Mouse (Mus musculus) embryonic facial prominence, embryonic 11.5 days (tissue): ENCODE data around the gene Ephb2. TPM values are rescaled to one million over a fixed set of nuclear protein-coding genes. Genes with fewer than 3 reads are reported as not detected.

Experiments
- ATAC-seq: fragments of 200-750 bp; cut with Nextera tagmentation; replicated peaks from 2 replicates; pipeline ENCODE4 v1.8.0; 2017; ENCODE audit warnings: low read depth; ENCODE audit not compliant: insufficient number of reproducible peaks, low FRiP score, low TSS enrichment
- DNase-seq: peaks from one replicate; pipeline ENCODE4 v3.0.0-alpha.2; 2015; ENCODE audit warnings: low spot score
- H3K27ac ChIP-seq: fragments of 300-500 bp; sonication (generic); replicated peaks from 2 replicates; pipeline ENCODE4 v1.5.1; 2014; ENCODE audit warnings: mild to moderate bottlenecking, low read depth, low read length, control low read depth
- H3K27me3 ChIP-seq: fragments of 300-500 bp; sonication (generic); 2 replicates; pipeline ENCODE4 v1.6.1; 2014; ENCODE audit warnings: mild to moderate bottlenecking, low read length, moderate library complexity, mixed read lengths; ENCODE audit not compliant: control insufficient read depth, insufficient read depth
- H3K36me3 ChIP-seq: fragments of 300-500 bp; sonication (generic); replicated peaks from 2 replicates; pipeline ENCODE4 v1.6.1; 2014; ENCODE audit warnings: low read depth, mild to moderate bottlenecking, low read length, moderate library complexity, mixed read lengths; ENCODE audit not compliant: control insufficient read depth, insufficient read depth
- H3K4me1 ChIP-seq: fragments of 300-500 bp; sonication (generic); 2 replicates; pipeline ENCODE4 v1.6.1; 2014; ENCODE audit warnings: low read length, mixed read lengths; ENCODE audit not compliant: control insufficient read depth, insufficient read depth
- H3K4me2 ChIP-seq: fragments of 300-500 bp; sonication (generic); 2 replicates; pipeline ENCODE4 v1.6.1; 2014; ENCODE audit warnings: low read depth, mild to moderate bottlenecking, control low read depth, low read length, moderate library complexity
- H3K4me3 ChIP-seq: fragments of 300-500 bp; sonication (generic); 2 replicates; pipeline ENCODE4 v1.5.1; 2014; ENCODE audit warnings: low read depth, low read length, control low read depth
- H3K9ac ChIP-seq: fragments of 300-500 bp; sonication (generic); replicated peaks from 2 replicates; pipeline ENCODE4 v1.6.1; 2014; ENCODE audit warnings: mild to moderate bottlenecking, control low read depth, low read length
- H3K9me3 ChIP-seq: fragments of 300-500 bp; sonication (generic); replicated peaks from 2 replicates; pipeline ENCODE4 v1.6.1; 2016; ENCODE audit warnings: mild to moderate bottlenecking, low read length, inconsistent platforms, mixed read lengths; ENCODE audit not compliant: control insufficient read depth
- WGBS: fragments of 180-500 bp; shearing (Covaris S2); extraction: QIAGEN DNeasy Blood & Tissue Kit; methylation state at CpG from one replicate; pipeline ENCODE4 v1.1.7; 2014; 5-methylcytosine and 5-hydroxymethylcytosine counted together
- polyA plus RNA-seq: library from polyadenylated mRNA; unstranded; fragments of >200 nt; fragmentation: Nextera tagmentation; extraction: Ambion mirVana; gene quantifications from 2 replicates; pipeline ENCODE4 v1.2.1, GENCODE M21; 2014

The Ephb2 gene
- polyA plus RNA-seq, 1 experiment from 2014 or later, result 11.7 TPM

GRCm38 (mm10) chr4:136806254-136806653 lies 29.5 kb downstream of the Ephb2 start:
- H3K4me2 ChIP-seq, result no peak overlapping the region
- ATAC-seq, result no peak
- DNase-seq, result no peak
- H3K27me3 ChIP-seq, result no peaks in the 10 kb centered on the region
- 71% methylated on average over 10 of the region's 10 CpGs for WGBS
- H3K4me1 ChIP-seq, result peaks cover 13% of the 10 kb centered on the region
- no peak overlapping the region for H3K9ac ChIP-seq
- no peaks in the 10 kb centered on the region for H3K9me3 ChIP-seq
- no peaks in the 10 kb centered on the region for H3K36me3 ChIP-seq
- H3K4me3 ChIP-seq, result no peak overlapping the region
- H3K27ac ChIP-seq, result no peak overlapping the region

GRCm38 (mm10) chr4:136804343-136804742 lies 31.4 kb downstream of the Ephb2 start:
- H3K4me2 ChIP-seq, result no peak overlapping the region
- no peak overlapping the region for H3K4me3 ChIP-seq
- H3K36me3 ChIP-seq, result no peaks in the 10 kb centered on the region
- H3K27me3 ChIP-seq, result no peaks in the 10 kb centered on the region
- peaks cover 22% of the 10 kb centered on the region for H3K4me1 ChIP-seq
- WGBS, result 87% methylated on average over 6 of the region's 6 CpGs
- no peak overlapping the region for H3K9ac ChIP-seq
- no peak overlapping the region for H3K27ac ChIP-seq
- H3K9me3 ChIP-seq, result no peaks in the 10 kb centered on the region
- ATAC-seq, result no peak
- no peak for DNase-seq

GRCm38 (mm10) chr4:136802446-136802845 lies 33.3 kb downstream of the Ephb2 start:
- H3K9ac ChIP-seq, result no peak overlapping the region
- 51% methylated on average over 12 of the region's 12 CpGs for WGBS
- ATAC-seq (no peak), DNase-seq (no peak)
- H3K36me3 ChIP-seq, result no peaks in the 10 kb centered on the region
- H3K27me3 ChIP-seq, result no peaks in the 10 kb centered on the region
- H3K4me1 ChIP-seq, result peaks cover 16% of the 10 kb centered on the region
- H3K4me3 ChIP-seq, result no peak overlapping the region
- no peak overlapping the region for H3K4me2 ChIP-seq
- no peak overlapping the region for H3K27ac ChIP-seq
- no peaks in the 10 kb centered on the region for H3K9me3 ChIP-seq

- DNase-seq (no peak), ATAC-seq (no peak)
- Histone ChIP-seq H3K4me3 (no peak overlapping the region), H3K27ac (no peak overlapping the region), H3K9me3 (no peaks in the 10 kb centered on the region), H3K4me1 (peaks cover 13% of the 10 kb centered on the region), H3K27me3 (no peaks in the 10 kb centered on the region), H3K36me3 (no peaks in the 10 kb centered on the region), H3K9ac (no peak overlapping the region), H3K4me2 (no peak overlapping the region)
- 81% methylated on average over 5 of the region's 5 CpGs for WGBS
Measured at GRCm38 (mm10) chr4:136801944-136802343, 33.8 kb downstream of the Ephb2 start.

- WGBS, result 95% methylated on average over 8 of the region's 8 CpGs
- no peak for DNase-seq
- H3K9ac ChIP-seq, result no peak overlapping the region
Measured at GRCm38 (mm10) chr4:136801463-136801862, 34.3 kb downstream of the Ephb2 start.

GRCm38 (mm10) chr4:136800366-136800765 lies 35.4 kb downstream of the Ephb2 start:
- H3K9ac ChIP-seq, result no peak overlapping the region
- 17% methylated on average over 14 of the region's 14 CpGs for WGBS
- H3K4me3 ChIP-seq, result no peak overlapping the region
- no peaks in the 10 kb centered on the region for H3K9me3 ChIP-seq
- peaks cover 12% of the 10 kb centered on the region for H3K4me1 ChIP-seq
- H3K27ac ChIP-seq, result no peak overlapping the region
- H3K27me3 ChIP-seq, result no peaks in the 10 kb centered on the region
- no peak overlapping the region; the same call in 1 of the 2 replicates for H3K4me2 ChIP-seq
- ATAC-seq, result no peak
- no peaks in the 10 kb centered on the region for H3K36me3 ChIP-seq
- peak; percentile 65 for DNase-seq

More at GRCm38 (mm10) chr4:136801463-136801862, 34.3 kb downstream of the Ephb2 start:
- Histone ChIP-seq H3K4me1 (peaks cover 12% of the 10 kb centered on the region), H3K27ac (no peak overlapping the region), H3K4me3 (no peak overlapping the region), H3K27me3 (no peaks in the 10 kb centered on the region), H3K36me3 (no peaks in the 10 kb centered on the region), H3K9me3 (no peaks in the 10 kb centered on the region), H3K4me2 (no peak overlapping the region)
- no peak for ATAC-seq

GRCm38 (mm10) chr4:136797677-136798569 lies 37.9 kb downstream of the Ephb2 start:
- 67% methylated on average over 23 of the region's 23 CpGs for WGBS
- ATAC-seq (no peak), DNase-seq (no peak)
- H3K27me3 ChIP-seq, result no peaks in the 10 kb centered on the region
- H3K4me1 ChIP-seq, result peaks cover 12% of the 10 kb centered on the region
- H3K4me2 ChIP-seq, result no peak overlapping the region
- no peak overlapping the region for H3K4me3 ChIP-seq
- no peak overlapping the region for H3K27ac ChIP-seq
- no peak overlapping the region for H3K9ac ChIP-seq
- H3K9me3 ChIP-seq, result no peaks in the 10 kb centered on the region
- no peaks in the 10 kb centered on the region for H3K36me3 ChIP-seq

GRCm38 (mm10) chr4:136793320-136793719 lies 42.5 kb downstream of the Ephb2 start:
- no peak overlapping the region for H3K27ac ChIP-seq
- H3K9ac ChIP-seq, result no peak overlapping the region
- H3K4me1 ChIP-seq, result peaks cover 3% of the 10 kb centered on the region
- H3K4me2 ChIP-seq, result no peak overlapping the region
- no peak for DNase-seq
- 89% methylated on average over 11 of the region's 11 CpGs for WGBS
- ATAC-seq, result no peak
- no peak overlapping the region for H3K4me3 ChIP-seq
- no peaks in the 10 kb centered on the region for H3K27me3 ChIP-seq
- no peaks in the 10 kb centered on the region for H3K9me3 ChIP-seq
- H3K36me3 ChIP-seq, result no peaks in the 10 kb centered on the region
